Mouse (Mus musculus) urinary bladder, postnatal 14 days (tissue): ENCODE data around the gene Gnao1.

ENCODE experiments used
- DNase-seq: peaks from one replicate; pipeline ENCODE4 v3.0.0; 2021; ENCODE audit warnings: low spot score

The Gnao1 gene

DNA sequence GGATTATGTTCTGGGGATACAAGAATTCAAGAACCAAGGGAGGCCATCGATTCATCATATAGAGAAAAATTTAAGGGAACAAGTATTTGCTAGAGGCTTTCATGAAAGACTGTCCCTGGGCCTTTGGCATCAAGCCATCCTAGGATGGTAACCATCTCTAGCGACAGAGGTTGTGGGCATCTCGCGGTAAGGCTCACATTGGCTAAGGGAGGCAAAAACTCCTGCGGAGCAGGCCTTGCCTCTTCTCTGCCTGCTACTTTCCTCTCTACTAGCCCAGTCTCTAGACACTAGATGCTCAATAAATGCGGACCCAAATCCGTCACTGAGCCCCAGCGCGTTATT is at the start of gene Gnao1:
Gnao1 (plus strand) TSS at position 281 of the 342 bp plus-strand sequence.
- DNase-seq: no peak

DNA sequence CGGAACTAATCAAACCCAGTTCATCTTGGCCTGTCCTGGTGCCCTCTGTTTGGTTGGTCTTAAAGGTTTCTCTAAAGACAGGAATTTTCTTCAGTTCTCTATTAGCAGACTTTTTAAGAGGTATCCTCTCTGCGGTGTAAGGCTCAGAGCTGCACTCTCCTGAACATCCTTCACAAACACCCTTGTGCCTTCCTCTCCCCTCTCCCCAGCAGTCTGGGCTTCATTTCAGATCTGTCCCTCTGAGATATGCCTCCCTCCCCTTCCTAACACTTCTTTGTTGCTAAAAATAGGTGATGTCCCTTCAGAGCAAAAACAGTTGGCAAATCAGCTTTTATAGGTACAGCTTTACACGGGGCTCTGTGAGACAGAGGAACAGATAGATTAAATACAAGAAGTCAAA is 32.2 kb upstream of the Gnao1 start:
- DNase-seq: no peak

GRCm38 (mm10) chr8:93809226-93809625 is 540 bp upstream of the Gnao1 start:
- no peak for DNase-seq

DNA sequence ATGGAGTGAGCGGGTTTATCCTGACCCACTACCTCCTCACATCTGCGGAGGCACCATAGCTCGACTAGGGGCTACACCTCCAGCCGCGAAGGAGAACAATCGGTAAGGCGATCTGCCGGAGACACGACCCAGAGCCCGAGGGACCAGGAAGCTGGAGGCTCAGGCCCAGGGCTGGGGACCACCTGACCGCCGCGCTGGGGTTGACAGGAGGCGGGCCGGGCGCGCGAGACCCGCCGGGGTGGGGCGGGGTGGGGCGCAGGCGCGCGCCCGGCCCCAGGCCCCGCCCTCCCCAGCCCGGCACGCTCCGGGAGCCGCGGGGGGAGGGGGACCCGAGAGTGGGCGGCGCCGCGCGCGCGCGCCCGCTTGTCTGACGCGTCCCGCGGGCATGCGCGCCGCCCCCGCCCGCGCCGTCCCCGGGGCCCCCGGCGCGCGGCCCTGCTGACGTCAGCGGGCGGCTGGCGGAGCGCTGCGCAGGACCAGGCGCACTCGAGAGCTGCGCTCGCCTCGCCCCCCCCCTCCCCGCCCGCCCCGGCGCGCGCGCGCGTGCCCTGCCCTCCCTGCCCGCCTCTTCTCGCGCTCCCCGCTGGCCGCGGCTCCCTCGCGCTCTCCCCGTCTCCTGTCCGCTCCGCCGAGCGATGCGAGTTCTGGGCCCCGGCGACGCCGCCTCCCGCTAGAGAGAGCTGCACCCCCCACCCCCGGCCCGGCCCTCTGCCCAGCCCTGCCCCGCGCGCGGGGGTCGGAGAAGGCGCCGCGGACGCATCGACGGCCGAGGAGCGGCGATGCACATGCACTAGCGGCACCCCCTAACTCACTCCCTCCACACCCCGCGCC is 477 bp downstream of the Gnao1 start:
- peak; percentile 81 for DNase-seq

DNA sequence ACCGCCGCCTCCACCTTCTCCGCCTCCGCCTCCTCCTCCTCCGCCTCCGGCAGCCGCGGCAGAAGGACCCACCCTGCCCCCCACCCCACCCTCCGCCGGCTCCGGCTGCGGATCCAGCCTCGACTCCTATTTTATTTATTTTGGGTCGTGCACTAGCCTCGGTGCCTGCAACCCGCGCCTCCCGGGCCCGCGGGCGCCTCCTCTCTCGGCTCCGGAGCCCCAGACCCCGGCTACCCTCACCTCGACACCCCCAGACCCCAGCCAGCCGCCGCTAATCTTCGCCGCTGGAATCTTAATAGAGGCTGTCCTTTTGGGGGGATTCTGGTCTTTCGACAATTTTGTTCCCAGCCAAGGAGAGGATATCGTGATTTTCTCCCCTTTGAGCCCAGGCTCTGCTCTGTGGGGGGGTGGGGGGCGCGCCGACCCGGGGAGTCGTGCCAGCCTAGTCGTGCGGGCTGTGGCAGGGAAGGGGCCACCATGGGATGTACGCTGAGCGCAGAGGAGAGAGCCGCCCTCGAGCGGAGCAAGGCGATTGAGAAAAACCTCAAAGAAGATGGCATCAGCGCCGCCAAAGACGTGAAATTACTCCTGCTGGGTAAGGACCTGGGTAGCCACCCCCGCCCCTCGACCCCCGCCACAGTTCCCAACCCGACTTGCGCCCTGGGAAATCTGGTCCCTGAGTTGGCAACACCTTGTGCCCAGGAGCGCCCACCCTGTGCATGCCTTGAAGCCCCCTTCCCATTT is 1.3 kb downstream of the Gnao1 start:
- no peak for DNase-seq

- DNase-seq: no peak
Measured at GRCm38 (mm10) chr8:93811719-93812475, 2.1 kb downstream of the Gnao1 start.

GRCm38 (mm10) chr8:93812566-93813404 is 3.0 kb downstream of the Gnao1 start:
- DNase-seq: no peak

- DNase-seq: peak; percentile 86
Measured at GRCm38 (mm10) chr8:93813405-93813761, 3.6 kb downstream of the Gnao1 start.

DNA sequence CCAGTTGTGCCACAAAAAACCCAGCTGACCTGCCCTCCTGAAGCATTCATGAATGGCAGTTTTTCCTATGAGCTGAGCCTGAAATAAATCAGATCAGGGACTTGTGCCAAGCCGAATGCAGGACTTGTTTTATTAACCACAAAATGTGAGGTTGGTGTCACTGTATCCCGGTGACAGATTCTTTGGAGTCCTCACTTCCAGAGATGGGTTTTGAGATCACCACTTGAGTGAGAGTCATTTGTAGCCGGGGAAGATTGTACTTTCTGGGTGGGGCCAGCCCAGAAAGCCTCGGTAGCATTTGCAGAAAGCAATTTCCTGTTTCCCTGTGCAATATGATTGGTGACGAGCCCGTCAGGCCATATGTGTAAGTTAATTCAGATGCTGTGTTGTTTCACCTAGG is 4.5 kb downstream of the Gnao1 start:
- no peak for DNase-seq

DNA sequence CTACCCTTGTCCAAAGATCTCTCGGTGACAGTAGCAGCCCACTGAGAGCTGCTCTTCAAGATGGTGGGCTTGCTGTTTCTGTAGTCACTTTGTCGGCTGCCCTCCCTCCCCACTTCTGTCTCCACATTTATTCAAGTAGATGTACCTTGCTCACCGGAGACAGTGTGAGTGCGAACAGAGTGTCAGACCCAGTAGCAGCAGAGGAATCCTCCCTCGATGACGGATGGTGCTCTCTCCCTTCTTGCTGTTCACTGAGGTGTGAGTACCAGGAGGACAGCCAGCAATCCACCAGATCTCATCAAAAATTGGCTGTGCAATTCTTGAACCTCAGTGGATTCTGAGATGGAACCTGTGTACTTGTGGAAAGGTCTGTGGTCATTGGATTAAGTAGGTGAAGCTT is 6.5 kb downstream of the Gnao1 start:
- DNase-seq: no peak

DNA sequence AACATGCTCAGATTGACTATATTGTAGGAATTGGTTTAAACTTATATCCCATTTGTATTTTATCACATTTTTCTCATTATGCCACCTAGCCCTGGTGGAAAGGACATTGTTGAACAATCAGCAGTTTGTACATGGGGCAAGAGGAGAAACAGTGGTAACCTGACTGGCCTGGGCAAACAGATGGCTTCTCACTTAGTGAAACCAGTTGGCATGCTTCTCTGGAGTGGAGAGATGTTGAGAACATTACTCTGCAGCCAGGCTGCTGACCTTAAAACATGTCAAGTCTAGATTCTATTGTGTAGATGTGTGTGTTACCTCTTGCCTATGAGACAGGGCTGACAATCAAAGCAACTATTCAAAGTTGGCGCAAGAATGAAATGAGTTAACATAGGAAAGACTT is 7.6 kb downstream of the Gnao1 start:
- DNase-seq: no peak

GRCm38 (mm10) chr8:93819929-93820328 is 10.2 kb downstream of the Gnao1 start:
- no peak for DNase-seq

DNA sequence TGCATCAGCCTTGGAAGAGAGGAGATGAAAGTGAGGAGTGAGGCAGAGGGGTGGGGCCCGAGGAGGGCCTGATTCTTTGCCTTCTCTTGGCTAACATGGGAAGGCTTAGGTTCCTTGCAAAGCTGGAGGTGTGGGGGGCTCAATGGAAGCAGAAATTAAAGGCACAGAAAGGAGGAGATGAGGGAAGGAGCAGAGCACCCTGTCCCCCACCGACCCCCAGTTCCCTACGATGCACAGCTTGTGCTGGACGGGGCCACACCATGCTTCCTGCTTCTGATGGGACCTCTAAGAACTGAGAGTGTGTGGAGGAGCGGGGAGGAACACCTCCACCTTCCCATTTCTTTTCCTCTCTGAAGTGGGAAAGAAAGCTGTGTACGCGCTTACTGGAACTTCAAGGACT is 11.6 kb downstream of the Gnao1 start:
- no peak for DNase-seq

DNA sequence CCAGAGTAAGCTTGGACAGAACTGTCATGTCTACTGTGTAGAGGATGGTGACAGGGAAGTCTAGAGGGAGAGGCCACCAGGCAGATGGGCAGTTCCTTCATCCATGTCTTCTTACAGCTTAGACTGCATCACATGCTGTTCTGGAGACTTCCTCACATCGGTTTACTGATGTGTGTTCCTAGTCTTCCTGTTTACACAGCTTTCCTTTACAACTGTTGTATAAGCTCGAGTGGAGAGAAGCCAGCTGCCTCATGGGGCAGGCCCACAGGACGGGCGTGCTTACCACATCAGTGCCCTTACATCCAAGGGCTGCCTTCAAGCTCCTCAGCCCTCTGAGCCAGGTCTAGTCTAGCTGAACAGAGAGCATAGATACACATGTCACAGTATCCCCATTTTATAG is 15.6 kb downstream of the Gnao1 start:
- DNase-seq: no peak

DNA sequence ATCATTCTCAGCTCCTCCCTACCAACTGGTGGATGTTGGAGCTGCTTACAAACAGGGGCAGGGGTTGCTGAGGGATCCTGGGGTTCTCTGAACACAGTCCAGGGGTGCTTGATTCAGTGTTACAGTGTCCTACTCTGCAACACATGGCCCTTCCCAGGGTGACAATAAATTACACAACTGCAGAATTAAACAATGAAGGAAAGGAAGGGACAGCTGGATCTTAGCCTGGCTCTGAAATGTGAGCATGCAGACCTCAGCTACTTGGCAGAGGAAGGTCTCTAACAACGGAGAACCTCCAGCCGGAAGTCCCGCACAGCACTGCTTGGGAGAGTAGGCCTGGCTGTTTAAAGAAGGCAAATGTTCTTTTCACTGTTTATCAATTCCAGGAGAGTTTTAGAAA is 20.9 kb downstream of the Gnao1 start:
- no peak for DNase-seq

DNA sequence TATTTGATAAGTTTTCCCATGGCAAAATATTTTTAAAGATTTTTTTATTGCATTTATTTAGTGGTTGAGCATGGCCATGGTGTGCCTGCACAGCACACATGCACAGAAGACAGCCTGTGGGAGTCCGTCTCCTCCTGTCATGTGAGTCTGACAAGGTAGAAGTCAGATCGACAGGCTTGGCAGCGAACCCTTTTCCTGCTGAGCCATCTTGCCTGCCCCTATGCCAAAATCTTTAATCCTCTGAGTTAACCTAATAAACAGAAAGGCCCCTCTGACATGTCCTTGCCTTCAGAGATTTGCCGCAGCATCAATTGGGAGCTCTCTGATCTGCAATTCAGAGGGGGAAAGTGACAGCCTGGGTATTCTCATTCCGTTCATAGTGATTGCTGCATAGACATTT is 26.0 kb downstream of the Gnao1 start:
- DNase-seq: no peak

GRCm38 (mm10) chr8:93839113-93839512 is 29.3 kb downstream of the Gnao1 start:
- no peak for DNase-seq

DNA sequence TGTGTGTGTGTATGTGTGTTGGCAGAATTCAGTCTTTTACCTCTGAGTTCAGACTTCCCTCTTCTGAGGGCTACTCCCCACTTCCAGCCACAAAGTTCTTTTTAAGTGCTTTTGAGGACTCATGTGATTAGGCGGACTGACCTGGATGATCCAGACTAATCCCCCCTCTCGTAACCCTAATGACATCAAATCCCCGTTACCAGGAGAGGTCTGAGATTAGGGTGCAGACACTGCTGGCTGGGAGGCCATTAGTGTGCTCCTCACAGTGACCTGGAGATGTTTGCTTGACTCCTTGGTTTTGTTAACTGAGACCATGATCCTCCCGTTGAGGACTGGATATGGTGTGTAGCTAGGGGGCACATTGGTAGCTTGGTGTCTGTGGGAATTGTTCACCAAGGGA is 30.7 kb downstream of the Gnao1 start:
- no peak for DNase-seq

DNA sequence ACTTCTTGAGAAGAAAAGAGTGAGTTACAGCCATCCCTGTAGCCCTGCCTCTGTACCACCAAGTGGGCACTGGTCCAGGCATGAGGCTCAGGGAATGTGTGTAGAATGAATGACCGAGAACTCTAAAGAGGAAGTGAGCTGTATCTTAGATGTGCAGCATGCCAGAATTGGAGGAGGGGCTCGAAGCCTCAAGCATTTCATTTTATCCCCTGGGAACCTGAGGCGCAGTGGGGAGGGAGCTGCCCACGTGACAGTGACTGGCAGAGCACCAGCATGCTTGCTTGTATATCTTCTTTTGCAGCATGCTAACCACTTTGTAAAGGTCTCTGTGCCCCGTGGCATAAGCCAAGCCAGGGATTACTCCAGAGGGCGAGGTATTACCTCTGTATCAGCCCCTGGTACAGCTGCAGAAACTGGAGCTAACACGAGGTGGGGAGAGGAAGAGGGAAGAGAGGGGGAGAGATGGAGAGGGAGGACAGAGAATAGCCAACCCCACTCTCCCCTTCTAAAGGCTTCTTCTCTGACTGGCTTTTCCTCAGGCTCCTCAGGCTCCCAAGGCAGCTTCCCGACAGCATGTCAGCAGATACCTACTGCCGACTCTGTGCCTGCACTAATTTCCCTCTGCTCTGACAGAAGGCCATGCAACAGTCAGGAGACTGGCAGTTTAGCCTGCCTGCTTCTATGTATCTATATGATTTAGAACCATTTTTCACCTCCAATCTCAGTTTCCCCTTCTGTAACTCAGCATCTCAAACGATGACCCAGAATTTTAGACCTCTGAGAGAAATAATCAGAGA is 31.4 kb downstream of the Gnao1 start:
- DNase-seq: peak; percentile 4

DNA sequence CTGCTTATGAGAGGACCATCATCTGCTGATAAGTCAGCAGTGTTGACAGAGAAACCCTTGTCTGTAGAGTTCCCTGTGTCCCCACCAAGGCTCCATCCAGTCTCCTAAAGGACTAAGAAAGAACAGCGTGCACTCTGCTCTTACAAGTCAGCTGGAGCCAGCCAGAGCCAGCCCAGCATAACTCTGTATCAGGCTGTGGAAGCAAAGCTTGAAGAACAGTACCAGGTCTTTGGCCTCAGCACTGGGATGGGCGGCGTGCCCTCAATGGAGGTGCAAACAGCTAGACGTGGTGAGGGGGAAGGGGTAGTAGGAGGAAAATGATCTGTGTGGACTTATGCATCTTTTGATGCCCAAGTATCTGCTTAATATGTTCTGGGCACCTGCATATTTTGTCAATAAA is 32.8 kb downstream of the Gnao1 start:
- DNase-seq: no peak

- DNase-seq: no peak
Measured at GRCm38 (mm10) chr8:93843858-93844502, 34.2 kb downstream of the Gnao1 start.
